Mouse (Mus musculus) liver, adult 2 months (tissue): ENCODE data around the gene Tmem236. TPM values are rescaled to one million over a fixed set of nuclear protein-coding genes. Genes with fewer than 3 reads are reported as not detected.
A peak's percentile ranks its signal among the peaks of the same experiment; 100 is the strongest.

Experiments used
- DNase-seq: peaks from one replicate; pipeline ENCODE4 v3.0.0-alpha.2; 2011; ENCODE audit warnings: low read depth, low spot score; ENCODE audit errors: extremely low read depth
- H3K27ac ChIP-seq: fragments of 200-500 bp; replicated peaks from 2 replicates; pipeline ENCODE4 v1.5.1; 2012; ENCODE audit warnings: low read depth, mild to moderate bottlenecking, control low read depth, inconsistent platforms, low read length; ENCODE audit not compliant: insufficient read depth
- H3K27me3 ChIP-seq: fragments of 200-500 bp; 2 replicates; pipeline ENCODE4 v1.6.1; 2012; ENCODE audit warnings: mild to moderate bottlenecking, moderate library complexity, low read length, inconsistent platforms; ENCODE audit not compliant: control insufficient read depth, insufficient read depth
- H3K36me3 ChIP-seq: fragments of 200-500 bp; 2 replicates; pipeline ENCODE4 v1.6.1; 2012; ENCODE audit warnings: low read length, inconsistent platforms; ENCODE audit not compliant: control insufficient read depth, insufficient read depth
- H3K4me1 ChIP-seq: fragments of 200-500 bp; 2 replicates; pipeline ENCODE4 v1.6.1; 2011; ENCODE audit warnings: low read length; ENCODE audit not compliant: control insufficient read depth, insufficient read depth
- H3K4me3 ChIP-seq: fragments of 200-500 bp; 2 replicates; pipeline ENCODE4 v1.5.1; 2011; ENCODE audit warnings: low read depth, mild to moderate bottlenecking, control low read depth, low read length, moderate library complexity; ENCODE audit not compliant: insufficient read depth
- H3K79me2 ChIP-seq: fragments of 200-500 bp; 2 replicates; pipeline ENCODE4 v1.6.1; 2012; ENCODE audit warnings: inconsistent platforms, mild to moderate bottlenecking, low read length, moderate library complexity; ENCODE audit not compliant: control insufficient read depth, insufficient read depth
- H3K9ac ChIP-seq: fragments of 200-500 bp; 2 replicates; pipeline ENCODE4 v1.6.1; 2012; ENCODE audit warnings: low read depth, mild to moderate bottlenecking, control low read depth, inconsistent platforms, low read length
- CTCF ChIP-seq: fragments of 200-500 bp; IDR thresholded peaks from 2 replicates; pipeline ENCODE4 v1.5.1; 2011; ENCODE audit warnings: low read depth, low read length, control low read depth
- POLR2A ChIP-seq: fragments of 200-500 bp; IDR thresholded peaks from 2 replicates; pipeline ENCODE4 v1.6.1; 2011; ENCODE audit warnings: low read length, control low read depth; ENCODE audit not compliant: insufficient read depth; ENCODE audit errors: extremely low read depth
- WGBS: fragments of 180-500 bp; shearing (Covaris S2); methylation state at CpG from one replicate; pipeline ENCODE4 v1.1.7; 2018; 5-methylcytosine and 5-hydroxymethylcytosine counted together
- polyA plus RNA-seq: library from polyadenylated mRNA; depleted of rRNA; stranded (reverse); fragments of >200 nt; gene quantifications from 2 replicates; pipeline ENCODE4 v1.2.3, GENCODE M21; 2012
- total RNA-seq: library from RNA; depleted of rRNA; stranded (reverse); fragments of >200 nt; gene quantifications from 2 replicates; pipeline ENCODE4 v1.2.3, GENCODE M21; 2014

Gene Tmem236
- total and polyA plus RNA-seq, 2 experiments, result not detected

DNA sequence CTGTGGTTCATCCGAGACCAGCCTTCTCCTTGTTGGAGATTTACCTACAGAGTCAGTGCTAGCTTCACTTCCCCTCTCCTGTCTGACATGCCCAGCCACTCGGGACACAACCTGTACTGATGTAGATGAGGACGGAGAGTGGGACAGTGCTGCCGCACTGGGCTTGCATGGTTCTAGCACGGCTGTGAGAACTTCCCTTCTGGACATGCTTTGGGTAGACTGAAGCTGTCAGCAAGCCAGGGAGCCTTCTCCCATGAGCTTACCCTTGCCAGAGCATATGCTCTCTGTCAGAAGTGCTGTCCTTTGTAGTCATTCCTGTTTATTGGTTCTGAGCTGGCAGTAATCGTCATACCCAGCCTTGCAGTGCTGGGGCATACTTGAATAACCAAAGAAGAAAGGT lies 22.5 kb upstream of the Tmem236 start:
- Histone ChIP-seq H3K27ac (no peak overlapping the region), H3K4me3 (no peak overlapping the region), H3K79me2 (no peaks in the 10 kb centered on the region), H3K9ac (no peak overlapping the region), H3K36me3 (peaks cover 14% of the 10 kb centered on the region; the same call in 1 of the 2 replicates), H3K27me3 (no peaks in the 10 kb centered on the region), H3K4me1 (no peaks in the 10 kb centered on the region)
- no peak for TF ChIP-seq POLR2A
- no peak for TF ChIP-seq CTCF
- no peak for DNase-seq
- WGBS, result 96% methylated on average over 6 of the region's 6 CpGs

DNA sequence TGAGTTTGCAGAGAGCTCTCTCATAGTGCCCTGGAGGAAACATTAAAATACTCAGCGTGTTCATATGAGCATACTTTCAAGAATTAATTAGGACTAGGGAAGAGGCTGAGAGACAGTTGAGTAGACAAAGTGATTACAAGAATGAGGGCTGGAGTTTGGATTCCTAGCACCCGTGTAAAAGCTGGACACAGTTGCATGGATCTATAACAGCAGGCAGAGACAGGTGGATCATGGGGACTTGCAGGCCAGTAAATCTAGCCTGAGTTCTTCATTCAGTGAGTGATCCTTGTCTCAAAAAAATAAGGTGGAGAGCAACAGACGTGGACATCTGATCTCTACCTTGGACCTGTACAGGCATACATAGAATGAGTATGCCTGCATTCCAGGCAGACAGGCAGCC lies 15.3 kb upstream of the Tmem236 start:
- 80% methylated on average over 3 of the region's 3 CpGs for WGBS
- TF ChIP-seq CTCF (no peak), POLR2A (no peak)
- peaks cover 6% of the 10 kb centered on the region for H3K36me3 ChIP-seq
- no peak overlapping the region for H3K27ac ChIP-seq
- H3K4me3 ChIP-seq, result no peak overlapping the region
- H3K27me3 ChIP-seq, result no peaks in the 10 kb centered on the region
- DNase-seq, result no peak
- no peaks in the 10 kb centered on the region; the same call in 1 of the 2 replicates for H3K79me2 ChIP-seq
- no peak overlapping the region for H3K9ac ChIP-seq
- H3K4me1 ChIP-seq, result no peaks in the 10 kb centered on the region

DNA sequence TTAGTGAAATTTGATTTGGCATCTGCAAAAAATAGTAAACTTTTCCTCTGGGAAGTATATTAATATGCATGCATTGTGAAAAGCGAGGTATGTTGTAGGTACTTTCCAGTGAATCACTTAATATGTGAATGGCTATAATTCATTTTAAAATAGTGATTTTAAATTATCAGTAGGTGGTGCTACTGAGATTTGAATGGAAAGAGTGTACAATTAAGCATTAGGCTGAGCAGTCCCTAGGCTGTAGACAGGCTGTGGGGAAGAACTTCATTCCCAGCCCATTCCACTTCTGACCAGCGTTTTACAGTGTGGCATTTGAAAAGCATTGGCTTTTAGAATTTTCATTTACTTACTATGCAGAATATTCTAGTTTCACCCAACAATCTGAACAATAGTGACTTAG lies 14.6 kb upstream of the Tmem236 start:
- no peak for DNase-seq
- H3K4me1 ChIP-seq, result peaks cover under 1% of the 10 kb centered on the region; the same call in 1 of the 2 replicates
- TF ChIP-seq POLR2A (no peak), CTCF (peak; percentile 4; the same call in 1 of the 2 replicates)
- H3K27ac ChIP-seq, result no peak overlapping the region
- peaks cover 6% of the 10 kb centered on the region for H3K36me3 ChIP-seq
- no peaks in the 10 kb centered on the region; the same call in 1 of the 2 replicates for H3K79me2 ChIP-seq
- 71% methylated on average over 2 of the region's 2 CpGs for WGBS
- H3K27me3 ChIP-seq, result no peaks in the 10 kb centered on the region
- H3K4me3 ChIP-seq, result no peak overlapping the region
- H3K9ac ChIP-seq, result no peak overlapping the region

DNA sequence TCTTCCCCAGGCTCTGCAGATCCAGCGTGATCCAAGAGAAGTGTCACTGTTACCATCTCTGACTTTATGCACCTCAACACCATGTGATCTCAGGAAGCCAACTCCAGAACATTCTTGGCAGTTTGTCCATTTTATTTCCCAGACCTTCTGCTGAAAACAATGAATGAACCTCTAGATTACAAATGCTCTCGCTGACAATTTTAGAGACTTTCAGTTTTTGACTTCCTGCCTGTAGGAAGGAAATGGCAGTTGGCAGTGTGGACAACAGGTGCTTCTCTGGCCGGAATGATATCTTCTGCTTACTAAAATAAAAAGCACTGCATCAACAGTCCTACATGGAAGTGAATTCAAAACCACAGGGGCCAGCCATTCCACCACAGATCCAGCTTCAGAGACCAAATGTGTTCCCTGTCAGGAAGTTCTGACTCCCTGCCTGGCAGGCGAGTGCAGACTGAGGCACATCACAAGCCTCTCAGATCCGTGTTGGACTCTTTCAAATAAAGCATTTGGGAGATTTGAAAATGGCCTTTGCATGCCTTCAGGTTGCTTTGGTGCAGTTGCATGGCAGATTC lies 9.8 kb upstream of the Tmem236 start:
- H3K27me3 ChIP-seq, result no peaks in the 10 kb centered on the region
- H3K36me3 ChIP-seq, result no peaks in the 10 kb centered on the region
- no peaks in the 10 kb centered on the region; the same call in 1 of the 2 replicates for H3K79me2 ChIP-seq
- no peak for TF ChIP-seq POLR2A
- no peak for TF ChIP-seq CTCF
- no peak overlapping the region for H3K9ac ChIP-seq
- H3K4me1 ChIP-seq, result peaks cover 5% of the 10 kb centered on the region
- peak; percentile 19 for DNase-seq
- no peak overlapping the region for H3K4me3 ChIP-seq
- 76% methylated on average over 5 of the region's 5 CpGs for WGBS
- peak overlapping the region; percentile 69 for H3K27ac ChIP-seq

DNA sequence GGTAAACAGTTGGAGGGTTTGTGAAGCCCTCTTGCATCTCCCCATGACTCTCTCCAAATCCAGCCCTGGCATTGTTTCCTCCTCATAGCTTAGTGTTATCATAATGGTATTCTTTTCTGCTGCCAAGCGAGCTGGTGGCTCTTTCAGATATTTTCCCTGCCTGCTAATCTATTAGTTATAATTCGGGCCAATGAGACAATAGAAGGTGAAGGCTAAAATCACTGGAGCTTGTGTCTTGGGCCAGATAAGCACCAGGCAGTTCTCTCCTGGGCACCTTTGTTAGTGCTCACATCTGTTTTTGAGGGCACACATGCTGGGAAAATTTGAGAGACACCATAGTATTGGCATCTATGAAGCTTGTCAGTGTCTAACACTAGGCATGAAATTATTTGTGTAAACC lies 9.3 kb upstream of the Tmem236 start:
- WGBS, result 72% methylated on average over 2 of the region's 2 CpGs
- Histone ChIP-seq H3K27me3 (no peaks in the 10 kb centered on the region), H3K9ac (no peak overlapping the region), H3K27ac (peak overlapping the region; percentile 69), H3K4me1 (peaks cover 5% of the 10 kb centered on the region), H3K79me2 (no peaks in the 10 kb centered on the region; the same call in 1 of the 2 replicates), H3K4me3 (no peak overlapping the region), H3K36me3 (no peaks in the 10 kb centered on the region)
- TF ChIP-seq CTCF (no peak), POLR2A (no peak)
- DNase-seq, result no peak

DNA sequence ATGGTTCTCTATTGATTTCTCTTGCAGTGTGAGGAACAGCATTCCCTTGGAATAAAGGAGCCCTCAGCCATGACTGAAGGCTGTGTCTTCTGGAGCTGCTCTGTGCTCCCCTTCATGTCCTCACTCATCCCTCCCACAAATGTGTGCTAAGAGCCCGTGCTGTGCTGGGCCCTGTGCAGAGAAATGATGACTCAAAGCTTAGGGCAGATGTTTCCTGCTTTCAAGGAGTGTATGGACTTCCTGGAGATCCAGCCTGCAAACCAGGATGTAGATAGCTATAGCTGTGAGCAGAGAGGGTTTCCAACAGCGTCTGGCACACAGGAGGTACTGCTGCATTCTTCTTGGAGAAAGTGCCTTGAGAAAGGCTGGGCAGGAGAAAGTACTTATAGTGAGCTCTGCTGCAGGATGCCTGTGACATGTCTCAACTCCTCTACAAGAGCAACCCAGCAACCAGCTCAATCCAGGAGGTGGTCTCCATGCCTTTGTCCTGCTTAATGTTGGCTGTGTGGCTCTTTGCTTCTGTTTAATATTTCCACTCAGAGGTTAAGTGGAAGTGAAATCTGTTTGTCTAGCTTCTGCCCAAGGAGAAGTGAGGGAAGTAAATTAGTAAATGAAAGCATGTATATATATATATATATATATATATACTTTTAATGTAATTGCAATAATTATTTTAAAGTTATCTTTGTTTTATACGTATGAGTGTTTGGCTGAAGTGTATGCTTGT lies 8.5 kb upstream of the Tmem236 start:
- Histone ChIP-seq H3K4me3 (no peak overlapping the region), H3K4me1 (peaks cover 5% of the 10 kb centered on the region), H3K9ac (no peak overlapping the region), H3K79me2 (no peaks in the 10 kb centered on the region), H3K36me3 (no peaks in the 10 kb centered on the region), H3K27ac (no peak overlapping the region; the same call in 1 of the 2 replicates), H3K27me3 (no peaks in the 10 kb centered on the region)
- TF ChIP-seq CTCF (no peak), POLR2A (no peak)
- peak; percentile 6 for DNase-seq
- WGBS, result 64% methylated on average over 3 of the region's 3 CpGs
